Mouse (Mus musculus) bone marrow, adult 2 months (tissue): ENCODE results near the gene Fcgrt.

ENCODE experiments used
- CTCF ChIP-seq: fragments of 200-500 bp; IDR thresholded peaks from 2 replicates; pipeline ENCODE4 v1.5.1; 2011; ENCODE audit warnings: low read length, control low read depth; ENCODE audit not compliant: control insufficient read depth, insufficient read depth
- POLR2A ChIP-seq: fragments of 200-500 bp; IDR thresholded peaks from 2 replicates; pipeline ENCODE4 v1.6.1; 2011; ENCODE audit warnings: low read depth, mild to moderate bottlenecking, control low read depth, low read length, borderline replicate concordance; ENCODE audit not compliant: control insufficient read depth

DNA sequence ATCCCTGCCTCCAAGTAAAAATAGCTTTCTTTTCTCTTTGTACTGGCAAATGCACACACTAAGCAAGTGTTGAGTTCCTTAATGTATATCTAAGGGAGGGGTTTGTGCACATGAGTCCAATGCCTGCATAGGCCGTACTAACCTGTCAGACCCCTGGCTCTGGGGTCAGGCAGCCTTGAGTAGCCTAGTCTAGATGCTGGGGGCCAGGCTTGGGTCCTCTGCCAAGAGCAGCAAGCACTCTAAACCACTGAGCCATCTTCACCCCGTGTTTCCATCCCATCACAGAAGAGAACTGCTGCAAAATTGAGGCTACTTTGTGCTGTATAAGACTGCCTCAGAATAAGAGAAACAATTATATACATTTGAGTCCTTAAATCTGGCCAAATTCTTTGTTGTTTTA, 25.8 kb downstream of the Fcgrt start:
- TF ChIP-seq CTCF (no peak), POLR2A (no peak)
